Mouse (Mus musculus) embryo, embryonic 11 days (tissue): ENCODE measurements at regions not wholly inside any gene's neighbourhood (a gene's known extent, or its start where the extent isn't known, plus 50 kb on each side); places are given as distances from the start of the nearest gene placed in this dataset.
A peak's percentile ranks its signal among the peaks of the same experiment; 100 is the strongest.

Source experiments
- DNase-seq: peaks from one replicate; pipeline ENCODE4 v3.0.0-alpha.2; 2015

GRCm38 (mm10) chr5:120030904-120031303, 85.4 kb upstream of the Rbm19 start:
- peak; percentile 48 for DNase-seq

- no peak for DNase-seq
Measured at GRCm38 (mm10) chr5:120031614-120032013, 84.7 kb upstream of the Rbm19 start.

DNA sequence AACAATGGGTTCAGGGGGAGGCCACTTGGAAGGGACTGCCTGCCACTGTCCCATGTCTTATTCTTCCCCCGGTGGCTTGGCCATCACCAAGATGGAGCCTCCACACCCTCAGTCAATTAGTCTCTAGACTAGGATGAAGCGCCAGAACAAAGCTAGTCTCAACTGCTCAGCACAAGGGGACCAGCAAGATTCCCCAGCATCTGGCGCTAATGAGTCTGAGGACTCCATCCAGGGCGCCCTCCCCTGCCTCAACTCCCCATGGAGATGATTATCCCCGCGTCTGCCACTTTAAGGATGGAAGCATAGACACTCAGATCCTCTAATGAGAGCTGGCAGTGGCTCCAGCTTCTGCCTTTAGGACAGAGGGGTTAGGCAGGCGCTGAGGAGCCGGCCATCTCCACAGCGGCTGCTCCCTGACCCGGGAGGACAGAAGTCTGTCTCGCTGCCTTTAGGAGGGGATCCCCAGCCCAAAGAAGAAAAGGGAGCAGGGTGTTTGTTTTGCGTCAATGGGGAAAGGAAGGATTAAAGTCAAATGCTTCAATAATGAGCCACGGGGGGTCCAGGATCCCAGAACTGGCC, 81.7 kb upstream of the Rbm19 start:
- peak; percentile 9 for DNase-seq

- no peak for DNase-seq
Measured at GRCm38 (mm10) chr5:120035251-120035650, 81.0 kb upstream of the Rbm19 start.

DNA sequence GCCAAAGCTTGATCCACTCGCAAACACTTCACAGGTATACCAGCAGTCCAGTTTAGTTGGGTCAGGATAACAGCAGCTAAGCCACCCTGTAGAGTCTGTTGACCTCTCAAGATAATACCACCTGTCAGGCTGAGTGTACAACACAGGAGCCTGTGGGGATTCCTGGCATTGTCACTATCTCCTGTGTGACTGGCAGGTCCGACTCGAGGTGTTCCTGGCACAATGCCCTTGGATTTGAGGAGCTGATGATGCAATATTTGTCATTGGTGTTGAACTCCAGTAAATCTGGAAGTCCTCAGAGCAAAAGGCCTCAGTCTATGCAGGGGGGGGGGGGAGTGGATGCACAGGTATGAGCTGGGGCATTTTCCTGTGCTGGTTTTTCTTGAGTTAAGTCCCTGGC, 78.5 kb upstream of the Rbm19 start:
- DNase-seq = no peak

DNA sequence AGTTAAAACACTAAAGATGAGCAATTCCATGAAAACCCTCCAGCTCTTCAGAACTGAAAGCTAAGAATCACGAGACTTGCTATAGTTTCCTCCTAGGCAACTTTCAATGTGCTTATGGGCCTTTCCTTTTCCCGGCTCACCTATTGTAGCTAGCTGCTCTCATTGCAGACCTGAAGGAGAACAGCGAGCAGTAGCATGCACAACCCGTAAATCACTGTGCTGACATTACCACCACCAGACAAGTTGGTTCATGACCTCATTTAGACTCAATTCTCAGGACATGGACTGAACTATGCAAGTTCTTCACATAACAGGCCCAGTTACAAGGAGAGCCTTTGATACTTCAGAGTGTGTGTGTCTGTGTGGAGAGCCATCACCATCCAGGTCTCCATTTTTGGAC, 72.5 kb upstream of the Rbm19 start:
- DNase-seq = no peak

- no peak for DNase-seq
Measured at GRCm38 (mm10) chr5:120049063-120049781, 67.0 kb upstream of the Rbm19 start.

DNA sequence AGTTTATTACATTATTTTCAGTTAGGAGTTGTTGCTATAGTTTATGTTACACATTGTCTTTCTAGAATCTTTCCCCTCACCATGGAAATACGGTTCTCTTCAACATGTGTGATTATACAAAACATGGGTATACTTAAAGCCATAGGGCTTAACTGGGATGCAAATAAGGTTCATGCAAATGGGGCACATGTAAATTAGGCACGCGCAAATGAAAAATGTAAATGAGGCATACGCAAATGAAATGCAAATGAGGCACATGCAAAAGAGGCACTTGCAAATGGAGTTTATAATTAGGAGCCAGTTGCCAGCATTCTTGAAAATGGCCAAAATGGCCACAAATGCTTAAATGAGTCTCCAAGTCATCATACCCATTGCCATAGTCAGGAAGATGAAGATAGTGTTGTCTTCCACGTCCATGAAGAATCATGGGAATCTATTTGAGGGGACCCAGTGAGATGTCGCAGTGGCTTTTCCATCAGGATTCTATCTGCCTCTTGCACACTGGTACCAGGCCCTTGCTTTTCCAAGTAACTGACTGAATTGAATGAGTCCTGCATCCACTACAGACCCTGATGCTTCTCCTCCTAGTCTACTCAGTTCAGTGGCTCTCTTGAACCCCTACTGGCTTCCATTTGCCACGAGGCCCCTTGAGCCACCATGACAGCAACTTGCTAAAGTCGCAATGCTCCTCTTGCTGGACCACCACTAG, 65.4 kb upstream of the Rbm19 start:
- no peak for DNase-seq

GRCm38 (mm10) chr5:120054498-120055167, 61.6 kb upstream of the Rbm19 start:
- peak; percentile 22 for DNase-seq
